Mouse (Mus musculus): ENCODE results near the gene Fads3.

Fads3 gene

GRCm38 (mm10) chr19:10067701-10068100, 26.3 kb downstream of the Fads3 start:
- no peak for DNase-seq (ENCODE audit: low read depth, low spot score)

- DNase-seq (ENCODE audit: low read depth, low spot score) = no peak
These were observed 29.0 kb downstream of the Fads3 start for GRCm38 (mm10) chr19:10070186-10070980.

- DNase-seq (ENCODE audit: low read depth, low spot score) = peak; percentile 54
These were observed 29.8 kb downstream of the Fads3 start for GRCm38 (mm10) chr19:10071166-10071565.

- no peak for DNase-seq (ENCODE audit: low read depth, low spot score)
These were observed 30.5 kb downstream of the Fads3 start for GRCm38 (mm10) chr19:10071892-10072291.

GRCm38 (mm10) chr19:10073145-10073544, 31.8 kb downstream of the Fads3 start:
- DNase-seq (ENCODE audit: low read depth, low spot score) = no peak

GRCm38 (mm10) chr19:10078392-10078791, 37.0 kb downstream of the Fads3 start:
- DNase-seq (ENCODE audit: low read depth, low spot score) = no peak

- DNase-seq (ENCODE audit: low read depth, low spot score) = no peak
These were observed 39.0 kb downstream of the Fads3 start for GRCm38 (mm10) chr19:10080384-10080783.

- DNase-seq (ENCODE audit: low read depth, low spot score) = no peak
These were observed 40.7 kb downstream of the Fads3 start for GRCm38 (mm10) chr19:10082105-10082504.

GRCm38 (mm10) chr19:10085454-10085853, 44.1 kb downstream of the Fads3 start:
- DNase-seq (ENCODE audit: low read depth, low spot score) = no peak

GRCm38 (mm10) chr19:10086976-10087375, 45.6 kb downstream of the Fads3 start:
- DNase-seq (ENCODE audit: low read depth, low spot score) = no peak

GRCm38 (mm10) chr19:10093829-10094228, 52.5 kb downstream of the Fads3 start:
- DNase-seq (ENCODE audit: low read depth, low spot score) = no peak

- no peak for DNase-seq (ENCODE audit: low read depth, low spot score)
These were observed 53.3 kb downstream of the Fads3 start for GRCm38 (mm10) chr19:10094695-10095094.

GRCm38 (mm10) chr19:10096371-10096876, 55.1 kb downstream of the Fads3 start:
- no peak for DNase-seq (ENCODE audit: low read depth, low spot score)

GRCm38 (mm10) chr19:10097826-10098225, 56.5 kb downstream of the Fads3 start:
- no peak for DNase-seq (ENCODE audit: low read depth, low spot score)

GRCm38 (mm10) chr19:10100631-10101071, 59.3 kb downstream of the Fads3 start:
- DNase-seq (ENCODE audit: low read depth, low spot score) = peak; percentile 61

GRCm38 (mm10) chr19:10101341-10102053, 60.1 kb downstream of the Fads3 start, which contains the start of gene Fads2:
Fads2 (minus strand) TSS chr19:10101746.
- DNase-seq (ENCODE audit: low read depth, low spot score) = peak; percentile 93

GRCm38 (mm10) chr19:10102054-10102700, 60.8 kb downstream of the Fads3 start:
- DNase-seq (ENCODE audit: low read depth, low spot score) = no peak

- no peak for DNase-seq (ENCODE audit: low read depth, low spot score)
These were observed 62.9 kb downstream of the Fads3 start for GRCm38 (mm10) chr19:10104234-10104633.

- no peak for DNase-seq (ENCODE audit: low read depth, low spot score)
These were observed 63.7 kb downstream of the Fads3 start for GRCm38 (mm10) chr19:10105034-10105493.

- DNase-seq (ENCODE audit: low read depth, low spot score) = no peak
These were observed 65.3 kb downstream of the Fads3 start for GRCm38 (mm10) chr19:10106634-10107033.

- DNase-seq (ENCODE audit: low read depth, low spot score) = no peak
These were observed 65.8 kb downstream of the Fads3 start for GRCm38 (mm10) chr19:10107051-10107611.

GRCm38 (mm10) chr19:10108129-10108528, 66.8 kb downstream of the Fads3 start:
- DNase-seq (ENCODE audit: low read depth, low spot score) = no peak

All from brain, embryonic 18.5 days (tissue).